Mouse (Mus musculus) thymus, adult 2 months (tissue): Measurements from ENCODE around the gene Cldnd2.
A peak's percentile ranks its signal among the peaks of the same experiment; 100 is the strongest.

ENCODE experiments used
- CTCF ChIP-seq: fragments of 200-500 bp; IDR thresholded peaks from 2 replicates; pipeline ENCODE4 v1.5.1; 2012; ENCODE audit warnings: mild to moderate bottlenecking, control low read depth, low read length, moderate library complexity, borderline replicate concordance; ENCODE audit not compliant: control insufficient read depth, poor library complexity, insufficient read depth; ENCODE audit errors: extremely low read depth
- POLR2A ChIP-seq: fragments of 200-500 bp; IDR thresholded peaks from 2 replicates; pipeline ENCODE4 v1.6.1; 2012; ENCODE audit warnings: mild to moderate bottlenecking, low read length, control low read depth, moderate library complexity; ENCODE audit not compliant: control insufficient read depth, poor library complexity, insufficient read depth; ENCODE audit errors: extremely low read depth

DNA sequence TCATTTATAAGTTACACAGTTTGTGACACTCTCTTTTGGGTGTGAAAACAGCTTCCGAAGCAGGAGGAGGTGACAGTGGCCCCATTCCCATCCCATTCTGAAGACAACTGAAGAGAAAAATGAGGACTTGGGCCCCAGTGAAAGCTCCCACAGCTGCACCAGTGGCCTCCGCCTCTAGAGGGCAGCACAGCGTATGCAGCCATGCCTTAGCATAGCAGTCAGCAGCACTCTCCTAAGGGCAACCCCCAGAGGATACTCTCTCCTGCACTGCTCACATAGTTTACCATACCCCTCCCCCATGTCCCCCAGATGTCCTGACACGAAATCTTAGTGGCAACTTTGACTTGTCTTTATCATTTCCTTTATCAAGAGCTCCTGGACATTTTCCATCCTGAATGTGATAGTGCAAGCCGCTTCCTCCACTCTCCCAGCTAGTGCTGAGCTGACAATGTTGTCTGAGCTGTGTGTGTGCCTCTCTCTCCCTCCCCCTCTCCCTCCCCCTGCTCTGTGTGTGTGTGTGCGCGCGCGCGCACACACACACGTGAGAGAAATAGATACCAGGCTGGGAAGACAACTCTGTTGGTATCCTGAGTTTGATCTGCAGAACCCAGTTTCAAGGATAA is 17.5 kb upstream of the Cldnd2 start:
- TF ChIP-seq POLR2A (no peak), CTCF (peak; percentile 92)
